Mouse (Mus musculus) adrenal gland, postnatal 36 days (tissue): ENCODE results near the gene Eif3b. TPM values are rescaled to one million over a fixed set of nuclear protein-coding genes. Genes with fewer than 3 reads are reported as not detected.
A peak's percentile ranks its signal among the peaks of the same experiment; 100 is the strongest.
"Not testable (repeated sequence)": the region's sequence is repeated elsewhere in the genome, so short reads cannot be mapped to it uniquely, and the experiment has no call there.

Experiments used
- DNase-seq, 2 experiments: peaks; one replicate each; pipeline ENCODE4 v3.0.0; 2021; ENCODE audit warnings: mixed read lengths in 1 of 2
- total RNA-seq, 2 experiments: library from RNA; stranded (reverse); gene quantifications; 2 replicates each; pipeline ENCODE4 v1.2.3; 2021

Eif3b gene
- total RNA-seq, 2 experiments from 2014 or later: 175 to 197 TPM

- DNase-seq: no peak
Observed at GRCm38 (mm10) chr5:140392701-140393100, 26.4 kb upstream of the Eif3b start.

- peak; percentile 36 to 54 for DNase-seq
Observed at GRCm38 (mm10) chr5:140396166-140396940, 22.8 kb upstream of the Eif3b start.

GRCm38 (mm10) chr5:140402640-140403270, 16.4 kb upstream of the Eif3b start:
- no peak for DNase-seq

GRCm38 (mm10) chr5:140405126-140405525, 14.0 kb upstream of the Eif3b start:
- no peak for DNase-seq

DNA sequence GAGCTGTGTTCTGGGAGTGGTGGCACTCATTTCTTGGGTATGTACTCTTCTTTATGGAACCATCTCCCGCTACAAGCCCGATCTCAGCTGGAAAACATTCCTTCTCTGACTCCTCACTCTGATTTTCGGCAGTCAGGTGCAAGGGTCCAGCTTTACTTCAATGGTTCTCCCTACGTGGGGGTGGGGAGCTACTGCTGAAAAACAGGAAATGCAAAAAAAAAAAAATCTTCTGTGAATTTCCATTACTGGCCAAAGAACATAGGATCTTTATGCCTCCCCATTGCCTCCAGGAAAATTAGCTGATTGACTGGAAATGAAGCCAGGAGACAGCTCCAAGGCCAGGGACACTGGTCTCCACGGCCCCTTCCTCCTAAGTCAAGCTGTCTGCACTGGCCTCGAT, 12.5 kb upstream of the Eif3b start:
- DNase-seq: no peak

DNA sequence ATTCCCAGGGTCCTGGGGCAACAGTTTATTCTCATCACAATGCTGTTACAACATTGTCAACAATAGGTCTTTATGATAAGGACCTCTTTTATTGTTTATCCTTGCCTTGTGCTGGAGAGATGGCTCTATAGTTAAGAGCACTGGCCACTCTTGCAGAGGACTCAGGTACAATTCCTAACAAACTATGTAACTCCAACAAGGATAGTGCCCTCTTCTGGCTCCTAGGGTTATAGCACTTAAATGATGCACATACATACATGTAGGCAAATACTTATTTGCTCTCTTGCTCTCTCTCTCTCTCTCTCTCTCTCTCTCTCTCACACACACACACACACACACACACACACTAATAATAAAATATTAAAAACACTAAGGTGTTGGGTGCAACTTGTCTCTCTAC, 10.3 kb upstream of the Eif3b start:
- DNase-seq: no peak

- DNase-seq: peak; percentile 65 to 79
Observed at GRCm38 (mm10) chr5:140411339-140411738, 7.8 kb upstream of the Eif3b start.

DNA sequence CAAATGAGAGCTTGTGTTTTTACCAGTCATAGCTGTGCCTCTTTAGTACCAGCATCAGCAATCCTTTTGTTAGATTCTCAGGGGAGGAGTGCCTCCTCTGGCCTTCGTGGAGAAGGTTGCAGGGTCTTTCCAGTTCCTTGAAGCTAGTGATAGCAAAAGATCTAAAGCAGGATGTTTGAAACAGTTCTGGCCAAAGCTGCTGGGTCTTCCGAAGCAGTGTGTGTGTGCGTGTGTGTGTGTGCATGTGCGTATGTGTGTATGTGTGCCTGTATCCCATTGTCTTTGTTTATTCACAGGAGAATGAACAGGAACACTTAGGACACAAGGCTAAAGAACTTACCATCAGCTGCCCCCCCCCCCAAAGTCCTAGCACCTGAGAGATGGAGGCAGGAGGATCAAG, 4.5 kb upstream of the Eif3b start:
- no peak for DNase-seq

- peak in 1 of 2 experiments; percentile 17 for DNase-seq
Observed at GRCm38 (mm10) chr5:140418106-140418488, 1.0 kb upstream of the Eif3b start.

DNA sequence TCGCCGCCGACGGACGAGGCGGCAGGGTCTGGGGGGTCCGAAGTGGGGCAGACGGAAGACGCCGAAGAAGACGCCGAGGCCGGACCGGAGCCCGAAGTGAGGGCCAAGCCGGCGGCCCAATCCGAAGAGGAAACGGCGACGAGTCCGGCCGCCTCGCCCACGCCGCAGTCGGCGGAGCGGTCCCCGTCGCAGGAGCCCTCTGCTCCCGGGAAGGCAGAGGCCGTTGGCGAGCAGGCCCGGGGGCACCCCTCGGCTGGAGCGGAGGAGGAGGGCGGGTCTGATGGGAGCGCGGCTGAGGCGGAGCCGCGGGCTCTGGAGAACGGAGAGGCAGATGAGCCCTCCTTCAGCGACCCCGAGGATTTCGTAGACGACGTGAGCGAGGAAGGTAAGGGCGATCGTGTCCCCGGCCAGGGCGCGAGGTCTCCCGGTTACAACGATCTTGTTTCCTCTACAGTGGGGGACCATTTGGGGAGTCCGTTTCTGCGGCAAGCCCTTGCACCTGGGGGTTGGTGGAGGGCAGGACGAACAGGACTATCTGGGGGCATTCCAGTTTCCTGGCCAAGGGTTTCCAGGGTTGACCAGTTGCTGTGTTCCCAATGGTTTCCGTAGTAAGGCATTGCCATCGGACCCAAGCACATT, 433 bp downstream of the Eif3b start:
- peak; percentile 49 to 63 for DNase-seq

GRCm38 (mm10) chr5:140420616-140421015, 1.5 kb downstream of the Eif3b start:
- no peak for DNase-seq

DNA sequence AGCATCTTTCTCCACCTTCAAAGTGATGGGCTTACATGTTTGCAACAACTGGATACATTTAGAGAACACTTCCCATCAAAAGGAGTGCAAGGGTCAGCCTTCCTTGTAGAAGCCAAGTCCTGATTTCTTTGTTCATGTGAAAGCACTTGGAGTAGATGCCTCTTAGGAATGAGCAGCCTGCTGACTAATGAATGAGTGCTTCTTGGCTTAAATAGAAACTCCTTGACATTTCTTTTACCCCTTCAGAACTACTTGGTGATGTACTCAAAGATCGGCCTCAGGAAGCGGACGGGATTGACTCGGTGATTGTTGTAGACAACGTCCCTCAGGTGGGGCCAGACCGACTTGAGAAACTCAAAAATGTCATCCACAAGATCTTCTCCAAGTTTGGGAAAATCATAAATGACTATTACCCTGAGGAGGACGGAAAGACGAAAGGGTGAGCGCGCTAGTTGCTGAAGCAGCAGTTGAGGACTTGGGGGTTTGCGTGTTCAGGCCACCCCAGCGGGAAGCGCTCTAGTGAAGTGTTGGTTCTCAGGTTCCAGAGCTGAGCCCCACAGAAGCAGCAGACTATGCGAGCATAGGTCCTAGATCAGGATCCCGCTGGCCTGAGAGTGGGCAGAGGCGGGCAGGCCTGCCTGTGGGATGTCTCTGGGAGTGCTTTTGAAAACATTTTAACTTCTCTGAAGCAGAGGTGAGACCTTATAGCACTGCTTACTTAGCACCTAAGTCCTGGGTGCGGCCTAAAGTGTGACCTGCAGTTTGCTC, 6.1 kb downstream of the Eif3b start:
- DNase-seq: no peak

DNA sequence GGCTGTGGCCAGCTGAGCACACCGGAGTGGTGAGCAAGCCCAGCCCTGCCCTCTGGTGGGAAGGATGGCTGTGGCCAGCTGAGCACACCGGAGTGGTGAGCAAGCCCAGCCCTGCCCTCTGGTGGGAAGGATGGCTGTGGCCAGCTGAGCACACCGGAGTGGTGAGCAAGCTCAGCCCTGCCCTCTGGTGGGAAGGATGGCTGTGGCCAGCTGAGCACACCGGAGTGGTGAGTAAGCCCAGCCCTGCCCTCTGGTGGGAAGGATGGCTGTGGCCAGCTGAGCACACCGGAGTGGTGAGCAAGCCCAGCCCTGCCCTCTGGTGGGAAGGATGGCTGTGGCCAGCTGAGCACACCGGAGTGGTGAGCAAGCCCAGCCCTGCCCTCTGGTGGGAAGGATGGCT, 20.0 kb downstream of the Eif3b start:
- not testable (repeated sequence) for DNase-seq

- DNase-seq: peak; percentile 46 to 49
Observed at GRCm38 (mm10) chr5:140441406-140441805, 22.3 kb downstream of the Eif3b start.

DNA sequence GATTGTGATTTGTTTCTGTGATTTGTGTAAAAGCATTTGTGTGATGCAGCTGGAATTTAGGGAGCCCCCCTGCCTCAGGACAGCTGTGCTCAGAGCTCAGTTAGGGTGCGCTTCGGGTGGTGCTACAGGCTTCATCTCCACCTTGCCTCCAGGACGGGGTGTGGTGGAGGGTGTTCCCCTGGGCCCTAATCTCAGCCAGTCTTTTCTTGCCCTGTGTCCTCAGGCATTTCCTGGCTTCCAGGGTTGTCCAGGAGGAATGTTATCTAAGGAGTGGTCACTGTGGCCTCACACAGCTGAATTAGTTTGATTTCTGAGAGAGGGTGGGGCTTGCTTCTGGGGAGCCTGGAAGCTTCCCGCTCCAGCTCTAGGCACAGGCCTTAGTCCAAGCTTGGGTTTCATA, 24.9 kb downstream of the Eif3b start:
- no peak for DNase-seq

DNA sequence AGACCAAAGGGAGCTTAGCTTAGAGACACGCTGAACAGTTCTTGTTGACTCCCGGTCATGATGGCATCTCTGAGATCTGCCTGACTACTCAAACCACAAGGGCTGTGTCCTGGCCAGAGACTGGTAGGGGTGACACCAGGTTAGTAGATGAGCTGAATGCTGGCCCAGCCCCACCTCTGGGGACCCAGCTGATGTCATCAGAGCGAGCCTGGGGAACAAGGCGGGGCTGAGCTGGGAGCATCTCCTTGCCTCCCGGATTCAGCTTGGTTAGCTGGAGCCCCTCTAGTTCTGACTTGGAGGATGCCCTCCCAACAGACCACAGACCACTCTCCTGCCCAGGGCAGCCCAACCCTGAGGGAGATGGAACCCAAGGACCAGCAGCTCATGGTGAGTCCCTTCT, 26.2 kb downstream of the Eif3b start, which contains the start of gene Gm4869:
Gene Gm4869 (plus strand): TSS at position 301 of the 400 bp plus-strand sequence.
- DNase-seq: no peak

GRCm38 (mm10) chr5:140446054-140446453, 26.9 kb downstream of the Eif3b start:
- DNase-seq: peak; percentile 18 to 46

GRCm38 (mm10) chr5:140454488-140454887, 35.4 kb downstream of the Eif3b start:
- no peak for DNase-seq

- DNase-seq: no peak
Observed at GRCm38 (mm10) chr5:140455466-140455865, 36.3 kb downstream of the Eif3b start.

GRCm38 (mm10) chr5:140461476-140461875, 42.3 kb downstream of the Eif3b start:
- no peak for DNase-seq

GRCm38 (mm10) chr5:140463151-140463550, 44.0 kb downstream of the Eif3b start:
- peak; percentile 18 to 24 for DNase-seq

- no peak for DNase-seq
Observed at GRCm38 (mm10) chr5:140464943-140465342, 45.8 kb downstream of the Eif3b start.
